Mouse (Mus musculus) MEL (cell line): ENCODE data around the gene Sptlc2. TPM values are rescaled to one million over a fixed set of nuclear protein-coding genes. Genes with fewer than 3 reads are reported as not detected.
A peak's percentile ranks its signal among the peaks of the same experiment; 100 is the strongest.

Experiments
- DNase-seq: peaks from one replicate; pipeline ENCODE4 v3.0.0; 2011; ENCODE audit warnings: low read depth, low spot score
- H3K27ac ChIP-seq: 2 replicates; pipeline ENCODE4 v1.5.1; 2012; ENCODE audit warnings: low read depth, mild to moderate bottlenecking, control low read depth, low read length, moderate library complexity; ENCODE audit not compliant: control insufficient read depth
- H3K27me3 ChIP-seq, 2 experiments: fragments of 150-350 bp in 1 of 2; sonication (generic) in 1 of 2; 2 replicates each; pipeline ENCODE4 v1.6.1; 2012; ENCODE audit warnings: low read length in 2 of 2, mild to moderate bottlenecking in 2 of 2, improper control_type of control experiment in 1 of 2, moderate library complexity in 1 of 2; ENCODE audit not compliant: insufficient read depth in 2 of 2, control insufficient read depth in 1 of 2
- H3K36me3 ChIP-seq, 2 experiments: 2 replicates each; pipeline ENCODE4 v1.6.1; 2012 to 2014; ENCODE audit warnings: low read length in 2 of 2, improper control_type of control experiment in 1 of 2, inconsistent platforms in 1 of 2, mild to moderate bottlenecking in 1 of 2; ENCODE audit not compliant: insufficient read depth in 2 of 2, control insufficient read depth in 1 of 2
- H3K4me1 ChIP-seq, 2 experiments: fragments of 150-350 bp in 1 of 2; sonication (generic) in 1 of 2; 2 replicates each; pipeline ENCODE4 v1.6.1; 2012; ENCODE audit warnings: low read length in 2 of 2, improper control_type of control experiment in 1 of 2, mild to moderate bottlenecking in 1 of 2; ENCODE audit not compliant: insufficient read depth in 2 of 2, control insufficient read depth in 1 of 2
- H3K4me3 ChIP-seq, 2 experiments: fragments of 150-350 bp in 1 of 2; sonication (generic) in 1 of 2; 2 replicates each; pipeline ENCODE4 v1.5.1; 2012; ENCODE audit warnings: low read depth in 2 of 2, low read length in 2 of 2, mild to moderate bottlenecking in 2 of 2, moderate library complexity in 2 of 2, control low read depth in 1 of 2, improper control_type of control experiment in 1 of 2; ENCODE audit not compliant: control insufficient read depth in 1 of 2, insufficient read depth in 1 of 2
- H3K79me2 ChIP-seq: 2 replicates; pipeline ENCODE4 v1.6.1; 2012; ENCODE audit warnings: mild to moderate bottlenecking, low read length, moderate library complexity; ENCODE audit not compliant: control insufficient read depth, poor library complexity, insufficient read depth
- H3K9ac ChIP-seq: 2 replicates; pipeline ENCODE4 v1.6.1; 2012; ENCODE audit warnings: low read depth, mild to moderate bottlenecking, control low read depth, low read length, moderate library complexity; ENCODE audit not compliant: control insufficient read depth, poor library complexity, severe bottlenecking
- H3K9me3 ChIP-seq: fragments of 150-350 bp; sonication (generic); replicated peaks from 2 replicates; pipeline ENCODE4 v1.6.1; 2012; ENCODE audit warnings: mild to moderate bottlenecking, low read length, improper control_type of control experiment, moderate library complexity; ENCODE audit not compliant: insufficient read depth
- GATA1 ChIP-seq: IDR thresholded peaks from 2 replicates; pipeline ENCODE4 v1.6.1; 2011; ENCODE audit warnings: low read depth, low read length, improper control_type of control experiment
- HCFC1 ChIP-seq: IDR thresholded peaks from 2 replicates; pipeline ENCODE4 v1.6.1; 2012; ENCODE audit warnings: low read depth, mild to moderate bottlenecking, inconsistent platforms, low read length, improper control_type of control experiment, moderate library complexity
- JUND ChIP-seq: IDR thresholded peaks from 2 replicates; pipeline ENCODE4 v1.6.1; 2011; ENCODE audit warnings: low read depth, mild to moderate bottlenecking, improper control_type of control experiment, low read length
- MAFK ChIP-seq: IDR thresholded peaks from 2 replicates; pipeline ENCODE4 v1.6.1; 2011; ENCODE audit warnings: low read depth, mild to moderate bottlenecking, low read length, improper control_type of control experiment, borderline replicate concordance
- MAZ ChIP-seq: IDR thresholded peaks from 2 replicates; pipeline ENCODE4 v1.6.1; 2012; ENCODE audit warnings: low read depth, mild to moderate bottlenecking, inconsistent platforms, low read length, improper control_type of control experiment
- NRF1 ChIP-seq: IDR thresholded peaks from 2 replicates; pipeline ENCODE4 v1.6.1; 2014; ENCODE audit warnings: low read depth, mild to moderate bottlenecking, inconsistent platforms, low read length, improper control_type of control experiment, moderate library complexity; ENCODE audit not compliant: poor library complexity, insufficient read depth, severe bottlenecking
- RAD21 ChIP-seq: IDR thresholded peaks from 2 replicates; pipeline ENCODE4 v1.6.1; 2011; ENCODE audit warnings: mild to moderate bottlenecking, low read depth, low read length, improper control_type of control experiment
- SMC3 ChIP-seq: IDR thresholded peaks from 2 replicates; pipeline ENCODE4 v1.6.1; 2011; ENCODE audit warnings: low read depth, low read length, improper control_type of control experiment
- TAL1 ChIP-seq: IDR thresholded peaks from 2 replicates; pipeline ENCODE4 v1.6.1; 2012; ENCODE audit warnings: mild to moderate bottlenecking, inconsistent platforms, low read length, moderate library complexity, mixed read lengths
- UBTF ChIP-seq: IDR thresholded peaks from 2 replicates; pipeline ENCODE4 v1.6.1; 2012; ENCODE audit warnings: low read depth, mild to moderate bottlenecking, inconsistent platforms, low read length, improper control_type of control experiment, moderate library complexity, borderline replicate concordance; ENCODE audit not compliant: insufficient read depth
- ZC3H11A ChIP-seq: IDR thresholded peaks from 2 replicates; pipeline ENCODE4 v1.6.1; 2012; ENCODE audit warnings: low read depth, mild to moderate bottlenecking, inconsistent platforms, low read length, improper control_type of control experiment
- ZKSCAN1 ChIP-seq: IDR thresholded peaks from 2 replicates; pipeline ENCODE4 v1.6.1; 2012; ENCODE audit warnings: low read depth, mild to moderate bottlenecking, inconsistent platforms, low read length, improper control_type of control experiment, moderate library complexity
- polyA plus RNA-seq, 2 experiments: library from polyadenylated mRNA; stranded (reverse) in 1 of 2; unstranded in 1 of 2; fragments of >175 nt in 1 of 2; fragments of >200 nt in 1 of 2; gene quantifications; 2 replicates each; pipeline versions ENCODE4 v1.2.1 to v1.2.4; 2012; ENCODE audit warnings: low replicate concordance in 2 of 2, low read depth in 1 of 2; ENCODE audit not compliant: insufficient read length in 2 of 2, insufficient read depth in 1 of 2, missing spikeins in 1 of 2
- total RNA-seq: library from RNA; depleted of rRNA; stranded (reverse); fragments of 300-350 nt; gene quantifications from 2 replicates; pipeline ENCODE4 v1.2.3, GENCODE M21; 2012

The Sptlc2 gene
- total and polyA plus RNA-seq, 3 experiments: 61.6 to 75.9 TPM; not detected in 1

GRCm38 (mm10) chr12:87328025-87328424 lies 60.1 kb downstream of the Sptlc2 start:
- no peak overlapping the region for H3K9ac ChIP-seq
- no peak overlapping the region for H3K4me3 ChIP-seq
- no peaks in the 10 kb centered on the region for H3K27me3 ChIP-seq
- H3K4me1 ChIP-seq: peaks cover 13 to 28% of the 10 kb centered on the region in 2 experiments
- no peak for TF ChIP-seq MAFK
- TF ChIP-seq JUND: no peak
- TF ChIP-seq TAL1: no peak
- no peak for TF ChIP-seq ZKSCAN1
- H3K9me3 ChIP-seq: no peaks in the 10 kb centered on the region
- no peaks in the 10 kb centered on the region for H3K79me2 ChIP-seq
- no peak overlapping the region for H3K27ac ChIP-seq
- DNase-seq: peak; percentile 41
- peaks cover 0 to 30% of the 10 kb centered on the region in 2 experiments; a peak in 3 of 4 replicates for H3K36me3 ChIP-seq

- Histone ChIP-seq H3K4me1 (peaks cover 13 to 28% of the 10 kb centered on the region in 2 experiments), H3K36me3 (peaks cover 0 to 30% of the 10 kb centered on the region in 2 experiments; a peak in 3 of 4 replicates), H3K9me3 (no peaks in the 10 kb centered on the region), H3K9ac (no peak overlapping the region), H3K4me3 (no peak overlapping the region), H3K79me2 (no peaks in the 10 kb centered on the region), H3K27me3 (no peaks in the 10 kb centered on the region), H3K27ac (no peak overlapping the region; the same call in 1 of the 2 replicates)
- TF ChIP-seq HCFC1 (no peak), UBTF (no peak), SMC3 (no peak), NRF1 (no peak), GATA1 (no peak), RAD21 (no peak), MAZ (no peak), TAL1 (no peak)
- no peak for DNase-seq
Observed at GRCm38 (mm10) chr12:87327610-87328009, 60.5 kb downstream of the Sptlc2 start.

- Histone ChIP-seq H3K9me3 (no peaks in the 10 kb centered on the region), H3K36me3 (peaks cover 0 to 24% of the 10 kb centered on the region in 2 experiments; a peak in 3 of 4 replicates), H3K27ac (no peak overlapping the region), H3K4me3 (no peak overlapping the region), H3K27me3 (no peaks in the 10 kb centered on the region), H3K79me2 (no peaks in the 10 kb centered on the region), H3K9ac (no peak overlapping the region), H3K4me1 (peaks cover 13 to 22% of the 10 kb centered on the region in 2 experiments)
- TF ChIP-seq HCFC1 (no peak), GATA1 (no peak), ZC3H11A (no peak)
- DNase-seq: peak; percentile 13
Observed at GRCm38 (mm10) chr12:87325452-87325851, 62.7 kb downstream of the Sptlc2 start.
